Mouse (Mus musculus) gastrocnemius, adult 8-10 months (tissue): ENCODE results near the gene Psg17. TPM values are rescaled to one million over a fixed set of nuclear protein-coding genes. Genes with fewer than 3 reads are reported as not detected.

Source experiments
- total RNA-seq, 4 experiments: library from RNA; stranded (reverse); gene quantifications; 2 replicates each; pipeline ENCODE4 v1.2.4; 2022

Psg17 gene
- total RNA-seq, 4 experiments from 2014 or later: not detected

Other genes with a start within 250 kb of the Psg17 start
- gene Psg23, start 205.1 kb downstream of the Psg17 start, total RNA-seq: not detected
- not detected for gene Psg21, start 164.9 kb downstream of the Psg17 start, total RNA-seq
- gene Psg20, start 135.4 kb downstream of the Psg17 start, total RNA-seq: not detected
- gene Psg22, start 103.5 kb downstream of the Psg17 start, total RNA-seq: not detected
- gene Psg19, start 23.1 kb downstream of the Psg17 start, total RNA-seq: not detected
- 1 to 10 TPM; 1.8 to 2.8 (median 2.1) TPM for gene Mill2, start 18.4 kb upstream of the Psg17 start, total RNA-seq
- under 1 TPM in 2 of 4 experiments, not detected in 2; 0.39 to 0.45 TPM for gene Pglyrp1, start 49.7 kb upstream of the Psg17 start, total RNA-seq
- 1 to 10 TPM; 4.0 to 5.6 (median 4.7) TPM for gene Ccdc61, start 88.8 kb upstream of the Psg17 start, total RNA-seq
- gene Nova2, start 104.3 kb upstream of the Psg17 start, total RNA-seq: 1 to 10 TPM in 1 of 4 experiments, under 1 TPM in 3; 0.63 to 1.4 (median 0.97) TPM
- not detected for gene Nanos2, start 165.8 kb upstream of the Psg17 start, total RNA-seq
- 10 to 100 TPM in 2 of 4 experiments, 1 to 10 TPM in 2; 8.0 to 10.6 (median 9.9) TPM for gene Mypop, start 169.6 kb upstream of the Psg17 start, total RNA-seq
- gene Irf2bp1, start 182.4 kb upstream of the Psg17 start, total RNA-seq: 10 to 100 TPM; 19.3 to 20.7 (median 19.7) TPM
- gene Foxa3, start 201.9 kb upstream of the Psg17 start, total RNA-seq: not detected
- 10 to 100 TPM; 70.2 to 93.3 (median 83.6) TPM for gene Sympk, start 202.8 kb upstream of the Psg17 start, total RNA-seq
- gene Rsph6a, start 233.1 kb upstream of the Psg17 start, total RNA-seq: not detected